Mouse (Mus musculus) liver, embryonic 13.5 days (tissue): ENCODE data around the gene Fggy. TPM values are rescaled to one million over a fixed set of nuclear protein-coding genes. Genes with fewer than 3 reads are reported as not detected.

Source experiments
- ATAC-seq: fragments of 200-750 bp; cut with Nextera tagmentation; 2 replicates; pipeline ENCODE4 v1.8.0; 2017; ENCODE audit warnings: low read depth, mild to moderate bottlenecking, moderate number of reproducible peaks, moderate library complexity
- DNase-seq: peaks from one replicate; pipeline ENCODE4 v3.0.0; 2022
- H3K27ac ChIP-seq: fragments of 300-500 bp; sonication (generic); 2 replicates; pipeline ENCODE4 v1.5.1; 2015; ENCODE audit warnings: moderate library complexity, mild to moderate bottlenecking, inconsistent platforms
- H3K27me3 ChIP-seq: fragments of 300-500 bp; sonication (generic); 2 replicates; pipeline ENCODE4 v1.6.1; 2015; ENCODE audit warnings: mild to moderate bottlenecking, inconsistent platforms
- H3K36me3 ChIP-seq: fragments of 300-500 bp; sonication (generic); 2 replicates; pipeline ENCODE4 v1.6.1; 2015; ENCODE audit warnings: mild to moderate bottlenecking, inconsistent platforms
- H3K4me1 ChIP-seq: fragments of 300-500 bp; sonication (generic); replicated peaks from 2 replicates; pipeline ENCODE4 v1.6.1; 2015; ENCODE audit warnings: inconsistent platforms
- H3K4me2 ChIP-seq: fragments of 300-500 bp; sonication (generic); 2 replicates; pipeline ENCODE4 v1.6.1; 2015; ENCODE audit warnings: inconsistent platforms, mild to moderate bottlenecking, moderate library complexity
- H3K4me3 ChIP-seq: fragments of 300-500 bp; sonication (generic); replicated peaks from 2 replicates; pipeline ENCODE4 v1.5.1; 2015; ENCODE audit warnings: mild to moderate bottlenecking, inconsistent platforms
- H3K9ac ChIP-seq: fragments of 300-500 bp; sonication (generic); 2 replicates; pipeline ENCODE4 v1.6.1; 2015; ENCODE audit warnings: mild to moderate bottlenecking, inconsistent platforms
- H3K9me3 ChIP-seq: fragments of 300-500 bp; sonication (generic); replicated peaks from 2 replicates; pipeline ENCODE4 v1.6.1; 2016; ENCODE audit warnings: inconsistent platforms
- WGBS: fragments of 180-500 bp; shearing (Covaris S2); methylation state at CpG from one replicate; pipeline ENCODE4 v1.1.7; 2015; ENCODE audit not compliant: insufficient replicate concordance; 5-methylcytosine and 5-hydroxymethylcytosine counted together
- polyA plus RNA-seq: library from polyadenylated mRNA; unstranded; fragments of >200 nt; fragmentation: Nextera tagmentation; extraction: Ambion mirVana; gene quantifications from 2 replicates; pipeline ENCODE4 v1.2.1, GENCODE M21; 2015

Gene Fggy
- polyA plus RNA-seq, 1 experiment from 2014 or later = 13.9 TPM

GRCm38 (mm10) chr4:95847664-95848063 lies 290.4 kb downstream of the Fggy start:
- WGBS = 71% methylated on average over 3 of the region's 3 CpGs
- Histone ChIP-seq H3K36me3 (no peaks in the 10 kb centered on the region), H3K4me2 (no peak overlapping the region), H3K9ac (no peak overlapping the region), H3K27me3 (no peaks in the 10 kb centered on the region), H3K27ac (no peak overlapping the region), H3K4me1 (0 out of 2 replicates have a peak, but pooled peaks cover 2% of the 10 kb centered on the region), H3K9me3 (no peaks in the 10 kb centered on the region), H3K4me3 (no peak overlapping the region)
- DNase-seq (no peak), ATAC-seq (no peak)

GRCm38 (mm10) chr4:95849497-95849896 lies 292.2 kb downstream of the Fggy start:
- DNase-seq (no peak), ATAC-seq (no peak)
- no peak overlapping the region for H3K4me2 ChIP-seq
- H3K9ac ChIP-seq = no peak overlapping the region
- no peak overlapping the region for H3K27ac ChIP-seq
- H3K36me3 ChIP-seq = no peaks in the 10 kb centered on the region
- no peaks in the 10 kb centered on the region for H3K9me3 ChIP-seq
- 0 out of 2 replicates have a peak, but pooled peaks cover 2% of the 10 kb centered on the region for H3K4me1 ChIP-seq
- WGBS = 62% methylated on average over 5 of the region's 5 CpGs
- H3K27me3 ChIP-seq = no peaks in the 10 kb centered on the region
- H3K4me3 ChIP-seq = no peak overlapping the region

GRCm38 (mm10) chr4:95850044-95850739 lies 292.9 kb downstream of the Fggy start:
- ATAC-seq = no peak
- H3K4me2 ChIP-seq = no peak overlapping the region
- H3K27me3 ChIP-seq = no peaks in the 10 kb centered on the region
- DNase-seq = no peak
- H3K27ac ChIP-seq = no peak overlapping the region
- H3K9ac ChIP-seq = no peak overlapping the region
- no peaks in the 10 kb centered on the region for H3K9me3 ChIP-seq
- H3K4me1 ChIP-seq = 0 out of 2 replicates have a peak, but pooled peaks cover 2% of the 10 kb centered on the region
- 28% methylated on average over 6 of the region's 6 CpGs for WGBS
- no peak overlapping the region for H3K4me3 ChIP-seq
- H3K36me3 ChIP-seq = no peaks in the 10 kb centered on the region

DNA sequence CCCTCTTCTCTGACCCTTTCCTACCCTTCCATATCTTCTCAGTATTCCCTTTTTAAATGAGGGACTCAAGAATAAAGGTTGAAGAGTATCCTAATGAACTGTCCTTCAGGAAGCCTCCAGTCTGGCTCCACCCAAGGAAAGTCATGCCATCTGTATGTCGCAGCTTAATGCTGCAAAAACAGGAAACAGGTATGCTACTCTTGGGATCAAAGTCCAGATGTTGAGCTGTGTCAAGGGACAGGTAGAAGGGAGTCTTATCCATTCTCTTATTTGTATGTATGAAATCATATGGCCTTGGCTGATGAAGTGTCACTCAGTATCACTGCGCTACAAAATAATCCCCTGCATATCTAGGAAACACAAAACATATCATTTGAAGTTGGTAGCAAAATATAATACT lies 294.9 kb downstream of the Fggy start:
- no peak for ATAC-seq
- no peak overlapping the region for H3K27ac ChIP-seq
- no peaks in the 10 kb centered on the region for H3K27me3 ChIP-seq
- no peak overlapping the region for H3K4me3 ChIP-seq
- DNase-seq = no peak
- H3K4me2 ChIP-seq = no peak overlapping the region
- no peak overlapping the region for H3K9ac ChIP-seq
- H3K4me1 ChIP-seq = 0 out of 2 replicates have a peak, but pooled peaks cover 2% of the 10 kb centered on the region
- no peaks in the 10 kb centered on the region for H3K9me3 ChIP-seq
- WGBS = 69% methylated on average over 2 of the region's 2 CpGs
- no peaks in the 10 kb centered on the region for H3K36me3 ChIP-seq

DNA sequence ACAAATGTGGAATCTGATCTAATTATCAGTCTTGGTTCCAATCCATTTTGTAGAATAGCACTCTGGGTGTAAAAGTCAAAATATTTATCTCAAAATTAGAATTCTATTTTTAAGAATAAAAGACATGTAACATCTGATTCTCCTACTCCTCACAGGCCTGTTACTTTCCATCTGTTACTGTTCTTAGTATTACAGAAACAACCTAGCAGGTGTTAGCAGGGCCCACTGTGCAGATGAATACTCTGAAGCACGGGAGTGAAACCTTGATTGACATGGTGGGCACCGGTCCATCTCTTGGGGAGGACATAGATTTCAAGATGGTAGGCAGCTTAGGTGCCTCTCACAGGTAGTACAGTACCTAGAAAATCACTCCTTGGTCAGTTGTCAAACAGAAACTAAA lies 298.7 kb downstream of the Fggy start:
- ATAC-seq (no peak), DNase-seq (no peak)
- Histone ChIP-seq H3K9ac (no peak overlapping the region), H3K4me1 (no peaks in the 10 kb centered on the region), H3K27me3 (no peaks in the 10 kb centered on the region), H3K36me3 (no peaks in the 10 kb centered on the region), H3K27ac (no peak overlapping the region), H3K4me2 (no peak overlapping the region), H3K4me3 (no peak overlapping the region), H3K9me3 (no peaks in the 10 kb centered on the region)
- WGBS = 57% methylated on average over 2 of the region's 2 CpGs

DNA sequence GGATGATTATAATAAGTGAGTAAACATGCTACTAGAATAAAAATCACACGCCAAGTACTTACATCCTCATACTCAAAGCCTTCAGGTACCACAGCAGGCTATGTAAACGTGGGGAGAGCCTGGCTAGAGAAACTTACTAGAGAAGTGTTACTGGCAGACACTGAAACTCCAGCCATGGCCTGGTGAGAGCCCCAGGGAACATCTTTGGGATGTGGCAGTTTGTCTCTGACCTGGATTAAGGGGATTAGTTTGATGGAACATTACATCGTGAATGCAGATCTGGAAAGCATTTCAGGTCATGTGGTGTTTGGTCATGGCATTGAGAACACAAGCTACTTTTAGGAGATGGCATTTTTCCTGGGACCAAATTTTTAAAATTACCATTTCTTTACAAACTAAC lies 303.3 kb downstream of the Fggy start:
- H3K36me3 ChIP-seq = no peaks in the 10 kb centered on the region
- no peak overlapping the region for H3K27ac ChIP-seq
- H3K9ac ChIP-seq = no peak overlapping the region
- 45% methylated on average over 3 of the region's 3 CpGs for WGBS
- 0 out of 2 replicates have a peak, but pooled peaks cover 3% of the 10 kb centered on the region for H3K4me1 ChIP-seq
- no peak for ATAC-seq
- DNase-seq = no peak
- H3K27me3 ChIP-seq = no peaks in the 10 kb centered on the region
- H3K4me2 ChIP-seq = no peak overlapping the region
- no peak overlapping the region for H3K4me3 ChIP-seq
- no peaks in the 10 kb centered on the region for H3K9me3 ChIP-seq

DNA sequence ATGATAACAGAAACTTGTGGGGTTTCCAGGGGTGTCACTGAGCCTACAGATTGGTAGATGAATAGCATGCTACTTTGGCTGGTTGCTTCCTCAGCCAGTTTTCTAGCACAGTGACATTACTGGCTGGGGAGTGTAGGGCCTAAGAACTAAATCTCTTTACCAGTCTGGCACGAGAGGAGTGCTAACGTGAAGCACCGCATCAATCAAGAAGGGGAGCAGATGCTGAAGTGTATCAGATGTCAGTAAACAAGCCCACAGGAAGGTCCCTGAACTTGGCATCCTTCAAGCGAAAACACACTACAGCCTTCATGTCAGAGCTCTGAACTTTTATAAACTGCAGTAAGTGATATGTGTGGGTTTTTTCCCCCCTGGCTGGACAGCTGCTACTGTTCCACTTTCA lies 303.8 kb downstream of the Fggy start:
- Histone ChIP-seq H3K4me2 (no peak overlapping the region), H3K9ac (no peak overlapping the region), H3K4me1 (0 out of 2 replicates have a peak, but pooled peaks cover 3% of the 10 kb centered on the region), H3K4me3 (no peak overlapping the region), H3K27me3 (no peaks in the 10 kb centered on the region), H3K27ac (no peak overlapping the region), H3K36me3 (no peaks in the 10 kb centered on the region), H3K9me3 (no peaks in the 10 kb centered on the region)
- ATAC-seq = no peak
- WGBS = 48% methylated on average over 4 of the region's 4 CpGs
- no peak for DNase-seq

DNA sequence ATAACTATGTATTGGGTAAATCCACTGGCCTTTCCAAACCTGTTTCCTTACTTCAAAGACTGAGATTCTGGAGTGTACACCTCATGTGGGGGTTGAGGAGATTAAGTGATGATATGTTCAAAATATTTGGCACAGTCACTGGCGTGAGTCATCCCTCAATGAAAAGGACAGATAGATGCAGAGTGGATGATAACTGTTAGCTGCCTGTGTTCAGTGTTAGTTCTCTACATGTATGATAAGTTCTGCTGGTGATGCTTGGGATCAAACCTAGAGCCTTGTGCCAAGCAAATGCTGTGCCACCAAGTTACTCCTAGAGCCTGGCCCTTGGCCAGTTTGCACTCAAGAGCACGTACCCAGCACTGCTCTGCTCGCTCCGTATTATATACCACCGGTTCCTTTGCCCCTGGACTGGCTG lies 304.4 kb downstream of the Fggy start:
- Histone ChIP-seq H3K27me3 (no peaks in the 10 kb centered on the region), H3K9me3 (no peaks in the 10 kb centered on the region), H3K4me3 (no peak overlapping the region), H3K4me2 (no peak overlapping the region), H3K4me1 (0 out of 2 replicates have a peak, but pooled peaks cover 3% of the 10 kb centered on the region), H3K27ac (no peak overlapping the region), H3K36me3 (no peaks in the 10 kb centered on the region), H3K9ac (no peak overlapping the region)
- WGBS = 69% methylated on average over 5 of the region's 5 CpGs
- DNase-seq (no peak), ATAC-seq (no peak)

DNA sequence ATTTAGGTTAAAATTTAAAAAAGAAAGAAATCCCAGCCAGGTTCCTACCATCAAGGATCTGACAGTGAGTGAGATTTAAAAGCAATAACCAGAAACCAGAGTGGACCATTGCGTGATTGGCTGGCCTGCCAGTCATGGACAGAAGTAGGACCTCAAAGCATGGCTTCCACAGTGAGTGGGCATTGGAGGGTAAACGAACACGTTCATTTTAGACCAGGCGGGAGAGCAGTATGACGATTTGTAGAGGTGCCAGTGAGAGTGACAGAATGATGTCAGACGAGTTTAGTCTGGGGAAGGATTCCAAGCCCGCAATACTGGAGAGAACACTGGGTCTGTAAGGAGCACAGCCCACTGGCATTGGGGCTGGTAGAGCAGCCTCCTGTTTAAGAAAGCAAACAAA lies 305.0 kb downstream of the Fggy start:
- Histone ChIP-seq H3K9ac (no peak overlapping the region), H3K9me3 (no peaks in the 10 kb centered on the region), H3K4me1 (0 out of 2 replicates have a peak, but pooled peaks cover 3% of the 10 kb centered on the region), H3K27me3 (no peaks in the 10 kb centered on the region), H3K4me3 (no peak overlapping the region), H3K4me2 (no peak overlapping the region), H3K36me3 (no peaks in the 10 kb centered on the region), H3K27ac (no peak overlapping the region)
- 65% methylated on average over 7 of the region's 7 CpGs for WGBS
- ATAC-seq (no peak), DNase-seq (no peak)

GRCm38 (mm10) chr4:95862781-95863499 lies 305.6 kb downstream of the Fggy start:
- ATAC-seq (no peak), DNase-seq (no peak)
- Histone ChIP-seq H3K4me2 (no peak overlapping the region), H3K36me3 (no peaks in the 10 kb centered on the region), H3K9me3 (no peaks in the 10 kb centered on the region), H3K27me3 (no peaks in the 10 kb centered on the region), H3K4me3 (no peak overlapping the region), H3K27ac (no peak overlapping the region), H3K4me1 (0 out of 2 replicates have a peak, but pooled peaks cover 3% of the 10 kb centered on the region), H3K9ac (no peak overlapping the region)
- WGBS = 45% methylated on average over 6 of the region's 6 CpGs

DNA sequence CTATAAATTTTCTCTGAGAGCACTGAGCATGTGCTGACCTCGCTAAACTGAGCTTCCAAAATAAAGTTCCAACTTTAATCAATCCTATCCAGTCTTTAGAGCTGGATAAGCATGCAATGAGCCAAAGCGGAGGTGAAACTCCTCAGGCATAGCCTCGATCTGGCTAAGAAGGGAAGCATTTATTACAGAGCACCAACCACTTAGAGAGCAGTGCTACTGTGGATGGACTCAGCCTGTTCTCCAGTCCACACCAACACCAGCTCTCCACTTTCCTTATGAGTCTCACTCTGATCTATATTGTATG lies 306.1 kb downstream of the Fggy start:
- Histone ChIP-seq H3K9me3 (no peaks in the 10 kb centered on the region), H3K36me3 (no peaks in the 10 kb centered on the region), H3K27ac (no peak overlapping the region), H3K27me3 (no peaks in the 10 kb centered on the region), H3K4me2 (no peak overlapping the region), H3K9ac (no peak overlapping the region), H3K4me3 (no peak overlapping the region), H3K4me1 (0 out of 2 replicates have a peak, but pooled peaks cover 3% of the 10 kb centered on the region)
- DNase-seq = no peak
- no peak for ATAC-seq
- 60% methylated on average over 3 of the region's 3 CpGs for WGBS

DNA sequence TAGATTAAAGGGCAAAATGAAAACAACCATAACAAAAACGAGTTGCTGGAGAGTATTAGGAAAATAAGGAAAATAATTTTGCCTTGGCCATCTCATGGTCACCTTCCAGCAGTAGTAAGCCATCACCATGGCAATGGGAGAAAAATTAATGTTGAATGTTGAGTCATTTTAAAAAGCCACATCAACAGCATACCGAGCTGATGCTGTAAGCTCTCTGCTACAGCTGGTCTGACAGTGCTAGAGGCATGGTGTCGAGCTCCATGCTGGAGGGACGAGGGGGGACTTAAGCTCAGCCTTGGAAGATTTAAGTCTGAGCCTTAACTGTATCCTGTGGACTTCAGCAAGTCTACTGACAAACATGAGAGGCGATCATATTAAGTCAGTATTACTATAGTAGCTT lies 307.9 kb downstream of the Fggy start:
- no peak overlapping the region for H3K4me3 ChIP-seq
- no peaks in the 10 kb centered on the region for H3K27me3 ChIP-seq
- no peak overlapping the region for H3K4me2 ChIP-seq
- no peaks in the 10 kb centered on the region for H3K36me3 ChIP-seq
- no peak overlapping the region for H3K9ac ChIP-seq
- WGBS = 60% methylated on average over 5 of the region's 5 CpGs
- 0 out of 2 replicates have a peak, but pooled peaks cover 3% of the 10 kb centered on the region for H3K4me1 ChIP-seq
- no peak overlapping the region for H3K27ac ChIP-seq
- DNase-seq (no peak), ATAC-seq (no peak)
- no peaks in the 10 kb centered on the region for H3K9me3 ChIP-seq
